Mouse (Mus musculus): Measurements from ENCODE around the gene 4932438H23Rik. TPM values are rescaled to one million over a fixed set of nuclear protein-coding genes. Genes with fewer than 3 reads are reported as not detected.

4932438H23Rik gene
- polyA plus RNA-seq, 1 experiment from 2014 or later, result 0.08 TPM

- peak within 1 kb of the TSS; percentile 70 for H3K4me2 ChIP-seq
- peak within 1 kb of the TSS; percentile 98 for H3K4me3 ChIP-seq (replicated peaks)
- peak; percentile 98 for ATAC-seq (replicated peaks; ENCODE audit: low FRiP score)
- no peaks in the 10 kb centered on the region for H3K9me3 ChIP-seq (replicated peaks)
- peaks cover 17% of the 10 kb centered on the region for H3K36me3 ChIP-seq
- peak within 1 kb of the TSS; percentile 97 for H3K9ac ChIP-seq
- 2% methylated on average over 65 of the region's 70 CpGs for WGBS
- H3K27ac ChIP-seq, result peak within 1 kb of the TSS; percentile 98
- H3K4me1 ChIP-seq, result peaks cover 18% of the 10 kb centered on the region
- H3K27me3 ChIP-seq, result no peaks in the 10 kb centered on the region
Observed at GRCm38 (mm10) chr16:91044270-91045182, 50.4 kb downstream of the 4932438H23Rik start, which contains the start of gene Paxbp1. Paxbp1 (minus strand) TSS chr16:91044543.

GRCm38 (mm10) chr16:91043461-91044248, 51.3 kb downstream of the 4932438H23Rik start:
- Histone ChIP-seq H3K4me1 (peaks cover 18% of the 10 kb centered on the region), H3K27ac (peak overlapping the region; percentile 98), H3K9me3 (replicated peaks) (no peaks in the 10 kb centered on the region), H3K4me3 (replicated peaks) (peak overlapping the region; percentile 98), H3K27me3 (no peaks in the 10 kb centered on the region), H3K36me3 (peaks cover 25% of the 10 kb centered on the region), H3K9ac (peak overlapping the region; percentile 97), H3K4me2 (peak overlapping the region; percentile 70)
- WGBS, result under 1% methylated on average over 53 of the region's 63 CpGs
- ATAC-seq (replicated peaks; ENCODE audit: low FRiP score), result peak; percentile 81

- ATAC-seq (replicated peaks; ENCODE audit: low FRiP score), result no peak
- H3K9me3 ChIP-seq (replicated peaks), result no peaks in the 10 kb centered on the region
Observed at GRCm38 (mm10) chr16:91042640-91043039, 52.3 kb downstream of the 4932438H23Rik start.

GRCm38 (mm10) chr16:91035866-91036265, 59.1 kb downstream of the 4932438H23Rik start:
- H3K9ac ChIP-seq, result no peak overlapping the region
- H3K9me3 ChIP-seq (replicated peaks), result no peaks in the 10 kb centered on the region
- no peak for ATAC-seq (replicated peaks; ENCODE audit: low FRiP score)
- H3K4me3 ChIP-seq (replicated peaks), result no peak overlapping the region
- no peak overlapping the region for H3K27ac ChIP-seq
- no peaks in the 10 kb centered on the region for H3K27me3 ChIP-seq
- no peak overlapping the region for H3K4me2 ChIP-seq
- WGBS, result 87% methylated on average over 10 of the region's 10 CpGs
- peaks cover 87% of the 10 kb centered on the region for H3K36me3 ChIP-seq
- H3K4me1 ChIP-seq, result no peaks in the 10 kb centered on the region

More at GRCm38 (mm10) chr16:91042640-91043039, 52.3 kb downstream of the 4932438H23Rik start:
- Histone ChIP-seq H3K36me3 (peaks cover 35% of the 10 kb centered on the region), H3K27ac (no peak overlapping the region), H3K4me3 (replicated peaks) (peak overlapping the region; percentile 98), H3K9ac (peak overlapping the region; percentile 97; the same call in 1 of the 2 replicates), H3K4me1 (peaks cover 18% of the 10 kb centered on the region), H3K4me2 (peak overlapping the region; percentile 70), H3K27me3 (no peaks in the 10 kb centered on the region)
- WGBS, result 39% methylated on average over 1 of the region's 1 CpGs

- H3K9ac ChIP-seq, result no peak overlapping the region
- H3K4me2 ChIP-seq, result no peak overlapping the region
- H3K4me1 ChIP-seq, result no peaks in the 10 kb centered on the region
- no peaks in the 10 kb centered on the region for H3K9me3 ChIP-seq (replicated peaks)
- H3K27me3 ChIP-seq, result no peaks in the 10 kb centered on the region
- ATAC-seq (replicated peaks; ENCODE audit: low FRiP score), result no peak
- H3K27ac ChIP-seq, result no peak overlapping the region
- H3K4me3 ChIP-seq (replicated peaks), result no peak overlapping the region
- 93% methylated on average over 4 of the region's 4 CpGs for WGBS
- H3K36me3 ChIP-seq, result peaks cover 90% of the 10 kb centered on the region
Observed at GRCm38 (mm10) chr16:91030751-91031150, 64.2 kb downstream of the 4932438H23Rik start.

GRCm38 (mm10) chr16:91029901-91030300, 65.0 kb downstream of the 4932438H23Rik start:
- ATAC-seq (replicated peaks; ENCODE audit: low FRiP score), result no peak
- no peaks in the 10 kb centered on the region for H3K4me1 ChIP-seq
- H3K36me3 ChIP-seq, result peaks cover 92% of the 10 kb centered on the region
- WGBS, result 94% methylated on average over 2 of the region's 2 CpGs
- H3K27ac ChIP-seq, result no peak overlapping the region
- H3K9ac ChIP-seq, result no peak overlapping the region
- H3K4me2 ChIP-seq, result no peak overlapping the region
- H3K9me3 ChIP-seq (replicated peaks), result no peaks in the 10 kb centered on the region
- H3K4me3 ChIP-seq (replicated peaks), result no peak overlapping the region
- no peaks in the 10 kb centered on the region for H3K27me3 ChIP-seq

GRCm38 (mm10) chr16:91029161-91029743, 65.7 kb downstream of the 4932438H23Rik start:
- no peak overlapping the region for H3K4me2 ChIP-seq
- H3K4me3 ChIP-seq (replicated peaks), result no peak overlapping the region
- H3K9me3 ChIP-seq (replicated peaks), result no peaks in the 10 kb centered on the region
- no peak for ATAC-seq (replicated peaks; ENCODE audit: low FRiP score)
- 94% methylated on average over 8 of the region's 8 CpGs for WGBS
- H3K9ac ChIP-seq, result no peak overlapping the region
- H3K4me1 ChIP-seq, result no peaks in the 10 kb centered on the region
- no peaks in the 10 kb centered on the region for H3K27me3 ChIP-seq
- no peak overlapping the region for H3K27ac ChIP-seq
- H3K36me3 ChIP-seq, result peaks cover 93% of the 10 kb centered on the region

- WGBS, result 89% methylated on average over 4 of the region's 4 CpGs
Observed at GRCm38 (mm10) chr16:91026290-91026689, 68.6 kb downstream of the 4932438H23Rik start.

GRCm38 (mm10) chr16:91023384-91023783, 71.5 kb downstream of the 4932438H23Rik start:
- H3K27ac ChIP-seq, result no peak overlapping the region
- no peaks in the 10 kb centered on the region for H3K27me3 ChIP-seq
- H3K4me2 ChIP-seq, result no peak overlapping the region
- 89% methylated on average over 1 of the region's 1 CpGs for WGBS
- H3K4me3 ChIP-seq (replicated peaks), result no peak overlapping the region
- H3K36me3 ChIP-seq, result peaks cover 98% of the 10 kb centered on the region
- no peak for ATAC-seq (replicated peaks; ENCODE audit: low FRiP score)
- H3K9me3 ChIP-seq (replicated peaks), result 0 out of 2 replicates have a peak, but pooled peaks cover 4% of the 10 kb centered on the region
- no peaks in the 10 kb centered on the region for H3K4me1 ChIP-seq
- H3K9ac ChIP-seq, result no peak overlapping the region

More at GRCm38 (mm10) chr16:91026290-91026689, 68.6 kb downstream of the 4932438H23Rik start:
- 0 out of 2 replicates have a peak, but pooled peaks cover 4% of the 10 kb centered on the region for H3K9me3 ChIP-seq (replicated peaks)
- no peak overlapping the region for H3K4me2 ChIP-seq
- no peak for ATAC-seq (replicated peaks; ENCODE audit: low FRiP score)
- H3K9ac ChIP-seq, result no peak overlapping the region
- no peak overlapping the region for H3K4me3 ChIP-seq (replicated peaks)
- peaks cover 91% of the 10 kb centered on the region for H3K36me3 ChIP-seq
- no peaks in the 10 kb centered on the region for H3K4me1 ChIP-seq
- H3K27ac ChIP-seq, result no peak overlapping the region
- no peaks in the 10 kb centered on the region for H3K27me3 ChIP-seq

GRCm38 (mm10) chr16:91020842-91021483, 74.0 kb downstream of the 4932438H23Rik start:
- H3K4me3 ChIP-seq (replicated peaks), result no peak overlapping the region
- H3K27me3 ChIP-seq, result no peaks in the 10 kb centered on the region
- H3K4me1 ChIP-seq, result no peaks in the 10 kb centered on the region
- ATAC-seq (replicated peaks; ENCODE audit: low FRiP score), result no peak
- H3K36me3 ChIP-seq, result peaks cover 93% of the 10 kb centered on the region
- H3K9ac ChIP-seq, result no peak overlapping the region
- H3K9me3 ChIP-seq (replicated peaks), result 0 out of 2 replicates have a peak, but pooled peaks cover 4% of the 10 kb centered on the region
- no peak overlapping the region for H3K4me2 ChIP-seq
- no peak overlapping the region for H3K27ac ChIP-seq
- WGBS, result 92% methylated on average over 10 of the region's 10 CpGs

GRCm38 (mm10) chr16:91019476-91019875, 75.4 kb downstream of the 4932438H23Rik start:
- H3K27me3 ChIP-seq, result no peaks in the 10 kb centered on the region
- peaks cover 91% of the 10 kb centered on the region for H3K36me3 ChIP-seq
- 0 out of 2 replicates have a peak, but pooled peaks cover 4% of the 10 kb centered on the region for H3K9me3 ChIP-seq (replicated peaks)
- H3K4me1 ChIP-seq, result no peaks in the 10 kb centered on the region
- 99% methylated on average over 4 of the region's 4 CpGs for WGBS
- no peak overlapping the region for H3K27ac ChIP-seq
- no peak overlapping the region for H3K4me2 ChIP-seq
- H3K9ac ChIP-seq, result no peak overlapping the region
- ATAC-seq (replicated peaks; ENCODE audit: low FRiP score), result no peak
- H3K4me3 ChIP-seq (replicated peaks), result no peak overlapping the region
